Mouse (Mus musculus): ENCODE results near the gene Wipf1. TPM values are rescaled to one million over a fixed set of nuclear protein-coding genes. Genes with fewer than 3 reads are reported as not detected.

The Wipf1 gene
- polyA plus RNA-seq, 1 experiment = 13.7 TPM

- Histone ChIP-seq H3K36me3 (ENCODE audit: control insufficient read depth, insufficient read depth) (peaks cover 54% of the 10 kb centered on the region), H3K4me3 (no peak overlapping the region), H3K79me2 (ENCODE audit: control insufficient read depth, insufficient read depth) (no peaks in the 10 kb centered on the region), H3K27me3 (ENCODE audit: control insufficient read depth, insufficient read depth, insufficient read length) (no peaks in the 10 kb centered on the region), H3ac (ENCODE audit: control insufficient read depth, insufficient read length) (no peak overlapping the region), H3K4me2 (ENCODE audit: low read depth) (no peak overlapping the region)
- TF ChIP-seq CEBPB (IDR thresholded peaks at IDR 0.05; ENCODE audit: insufficient read depth, poor library complexity, severe bottlenecking) (no peak), USF1 (IDR thresholded peaks at IDR 0.05; ENCODE audit: low read depth) (no peak), POLR2A (IDR thresholded peaks at IDR 0.05; ENCODE audit: insufficient read length, low read depth) (no peak), MYOG (IDR thresholded peaks at IDR 0.05; ENCODE audit: control insufficient read depth in 1 of 3, insufficient read depth in 1 of 3, insufficient read length in 2 of 3, low read depth in 2 of 3) (no peak), MYOD1 (IDR thresholded peaks at IDR 0.05; ENCODE audit: control insufficient read depth in 1 of 3, insufficient read length in 2 of 3, low read depth in 2 of 3) (no peak), TCF3 (IDR thresholded peaks at IDR 0.05; ENCODE audit: insufficient read length, low read depth) (no peak), POLR2AphosphoS2 (IDR thresholded peaks at IDR 0.05; ENCODE audit: insufficient read length, low read depth) (no peak), E2F4 (IDR thresholded peaks at IDR 0.05; ENCODE audit: insufficient read depth) (no peak), TCF12 (IDR thresholded peaks at IDR 0.05; ENCODE audit: insufficient read depth, poor library complexity, severe bottlenecking) (no peak), MAX (IDR thresholded peaks at IDR 0.05; ENCODE audit: low read depth) (no peak), REST (IDR thresholded peaks at IDR 0.05; ENCODE audit: insufficient read depth, insufficient read length) (no peak), SRF (IDR thresholded peaks at IDR 0.05; ENCODE audit: control insufficient read depth, insufficient read length, low read depth) (no peak)
These were observed 34.2 kb upstream of the Wipf1 start for GRCm38 (mm10) chr2:73563690-73564089.

GRCm38 (mm10) chr2:73562656-73563055, 33.1 kb upstream of the Wipf1 start:
- no peaks in the 10 kb centered on the region for H3K79me2 ChIP-seq (ENCODE audit: control insufficient read depth, insufficient read depth)
- H3K4me2 ChIP-seq (ENCODE audit: low read depth) = no peak overlapping the region
- no peak overlapping the region for H3K4me3 ChIP-seq
- H3ac ChIP-seq (ENCODE audit: control insufficient read depth, insufficient read length) = no peak overlapping the region
- no peaks in the 10 kb centered on the region for H3K27me3 ChIP-seq (ENCODE audit: control insufficient read depth, insufficient read depth, insufficient read length)
- H3K36me3 ChIP-seq (ENCODE audit: control insufficient read depth, insufficient read depth) = peaks cover 44% of the 10 kb centered on the region
- TF ChIP-seq SRF (IDR thresholded peaks at IDR 0.05; ENCODE audit: control insufficient read depth, insufficient read length, low read depth) (no peak), POLR2AphosphoS2 (IDR thresholded peaks at IDR 0.05; ENCODE audit: insufficient read length, low read depth) (peak; percentile 34), MYOD1 (IDR thresholded peaks at IDR 0.05; ENCODE audit: control insufficient read depth in 1 of 3, insufficient read length in 2 of 3, low read depth in 2 of 3) (no peak), MAX (IDR thresholded peaks at IDR 0.05; ENCODE audit: low read depth) (no peak), CEBPB (IDR thresholded peaks at IDR 0.05; ENCODE audit: insufficient read depth, poor library complexity, severe bottlenecking) (no peak)

DNA sequence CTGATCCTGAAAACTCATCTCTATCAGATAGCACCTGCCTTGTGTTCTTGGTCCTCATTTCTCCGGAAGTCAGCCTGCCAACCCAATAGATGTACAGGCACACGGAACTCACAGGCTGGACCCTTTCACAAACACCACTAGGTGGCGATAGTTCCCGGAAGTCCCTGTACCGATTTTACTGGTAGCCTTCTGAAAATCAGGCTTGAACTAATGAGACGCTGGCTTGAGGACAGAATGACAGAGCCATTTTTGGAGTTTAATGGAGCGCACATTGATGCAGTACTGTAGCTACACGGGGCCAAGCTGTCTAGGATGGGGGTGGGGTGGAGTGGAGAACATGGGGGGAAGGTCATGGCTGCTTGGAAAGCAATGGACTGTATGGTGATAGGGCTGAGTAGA, 32.1 kb upstream of the Wipf1 start:
- Histone ChIP-seq H3K79me2 (ENCODE audit: control insufficient read depth, insufficient read depth) (no peaks in the 10 kb centered on the region), H3K36me3 (ENCODE audit: control insufficient read depth, insufficient read depth) (peaks cover 40% of the 10 kb centered on the region), H3K4me2 (ENCODE audit: low read depth) (no peak overlapping the region), H3ac (ENCODE audit: control insufficient read depth, insufficient read length) (no peak overlapping the region), H3K27me3 (ENCODE audit: control insufficient read depth, insufficient read depth, insufficient read length) (no peaks in the 10 kb centered on the region), H3K4me3 (no peak overlapping the region)
- no peak for TF ChIP-seq CEBPB (IDR thresholded peaks at IDR 0.05; ENCODE audit: insufficient read depth, poor library complexity, severe bottlenecking)
- no peak for TF ChIP-seq TCF12 (IDR thresholded peaks at IDR 0.05; ENCODE audit: insufficient read depth, poor library complexity, severe bottlenecking)
- no peak for TF ChIP-seq SRF (IDR thresholded peaks at IDR 0.05; ENCODE audit: control insufficient read depth, insufficient read length, low read depth)
- no peak for TF ChIP-seq POLR2AphosphoS2 (IDR thresholded peaks at IDR 0.05; ENCODE audit: insufficient read length, low read depth)
- no peak for TF ChIP-seq E2F4 (IDR thresholded peaks at IDR 0.05; ENCODE audit: insufficient read depth)
- TF ChIP-seq MYOG (IDR thresholded peaks at IDR 0.05; ENCODE audit: control insufficient read depth in 1 of 3, insufficient read depth in 1 of 3, insufficient read length in 2 of 3, low read depth in 2 of 3) = no peak
- TF ChIP-seq USF1 (IDR thresholded peaks at IDR 0.05; ENCODE audit: low read depth) = no peak
- no peak for TF ChIP-seq TCF3 (IDR thresholded peaks at IDR 0.05; ENCODE audit: insufficient read length, low read depth)
- TF ChIP-seq MAX (IDR thresholded peaks at IDR 0.05; ENCODE audit: low read depth) = no peak
- no peak for TF ChIP-seq REST (IDR thresholded peaks at IDR 0.05; ENCODE audit: insufficient read depth, insufficient read length)
- TF ChIP-seq POLR2A (IDR thresholded peaks at IDR 0.05; ENCODE audit: insufficient read length, low read depth) = no peak
- no peak for TF ChIP-seq MYOD1 (IDR thresholded peaks at IDR 0.05; ENCODE audit: control insufficient read depth in 1 of 3, insufficient read length in 2 of 3, low read depth in 2 of 3)

DNA sequence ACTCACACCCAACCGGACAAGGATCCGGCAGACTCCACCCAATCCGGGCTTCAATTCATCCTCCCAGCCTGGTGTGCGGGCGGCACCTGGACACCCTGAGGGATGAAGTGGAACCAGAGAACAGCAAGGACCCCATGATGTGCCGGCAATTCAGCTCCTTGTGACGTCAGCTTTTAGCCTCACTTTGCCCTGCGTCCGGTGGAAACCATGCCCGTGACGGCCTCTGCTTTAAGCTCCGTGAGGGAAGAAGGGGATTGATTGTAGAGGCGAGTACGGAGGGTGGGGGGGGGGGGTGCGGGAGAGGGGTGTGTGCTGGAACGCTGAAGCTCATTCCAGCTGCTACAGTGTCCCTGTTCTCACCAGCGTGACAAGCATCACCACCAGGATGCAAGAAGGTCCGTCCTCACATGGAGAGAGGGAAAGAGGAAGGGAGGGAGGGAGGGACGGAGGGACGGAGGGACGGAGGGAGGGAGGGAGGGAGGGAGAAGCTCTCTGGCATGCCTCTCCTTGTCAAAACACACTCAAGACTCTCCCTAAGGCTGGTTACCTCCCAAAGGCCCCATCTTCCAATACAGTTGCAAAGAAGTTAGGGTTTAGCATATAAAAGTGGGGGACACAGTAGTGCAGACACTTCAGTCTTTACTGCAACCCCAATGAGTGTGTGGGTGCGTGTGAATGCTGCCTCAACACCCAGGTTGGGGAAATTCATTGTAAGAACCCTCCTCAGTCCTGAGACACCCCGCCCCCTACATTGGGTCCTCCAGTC, 31.5 kb upstream of the Wipf1 start:
- Histone ChIP-seq H3K36me3 (ENCODE audit: control insufficient read depth, insufficient read depth) (peaks cover 35% of the 10 kb centered on the region), H3K79me2 (ENCODE audit: control insufficient read depth, insufficient read depth) (no peaks in the 10 kb centered on the region), H3ac (ENCODE audit: control insufficient read depth, insufficient read length) (no peak overlapping the region), H3K4me2 (ENCODE audit: low read depth) (no peak overlapping the region), H3K27me3 (ENCODE audit: control insufficient read depth, insufficient read depth, insufficient read length) (no peaks in the 10 kb centered on the region), H3K4me3 (no peak overlapping the region)
- TF ChIP-seq MYOD1 (IDR thresholded peaks at IDR 0.05; ENCODE audit: control insufficient read depth in 1 of 3, insufficient read length in 2 of 3, low read depth in 2 of 3) = no peak
- no peak for TF ChIP-seq E2F4 (IDR thresholded peaks at IDR 0.05; ENCODE audit: insufficient read depth)
- no peak for TF ChIP-seq USF1 (IDR thresholded peaks at IDR 0.05; ENCODE audit: low read depth)
- no peak for TF ChIP-seq CEBPB (IDR thresholded peaks at IDR 0.05; ENCODE audit: insufficient read depth, poor library complexity, severe bottlenecking)
- no peak for TF ChIP-seq TCF12 (IDR thresholded peaks at IDR 0.05; ENCODE audit: insufficient read depth, poor library complexity, severe bottlenecking)
- no peak for TF ChIP-seq MYOG (IDR thresholded peaks at IDR 0.05; ENCODE audit: control insufficient read depth in 1 of 3, insufficient read depth in 1 of 3, insufficient read length in 2 of 3, low read depth in 2 of 3)
- peak; percentile 47 for TF ChIP-seq POLR2AphosphoS2 (IDR thresholded peaks at IDR 0.05; ENCODE audit: insufficient read length, low read depth)
- no peak for TF ChIP-seq TCF3 (IDR thresholded peaks at IDR 0.05; ENCODE audit: insufficient read length, low read depth)
